Mouse (Mus musculus): ENCODE results near the gene Ubl3. TPM values are rescaled to one million over a fixed set of nuclear protein-coding genes. Genes with fewer than 3 reads are reported as not detected.

Gene Ubl3
- total RNA-seq, 1 experiment, result 75.0 TPM

GRCm38 (mm10) chr5:148556509-148556908, 3.9 kb upstream of the Ubl3 start:
- no peaks in the 10 kb centered on the region for H3K36me3 ChIP-seq (ENCODE audit: control insufficient read depth, insufficient read depth, low read length, poor library complexity, severe bottlenecking)
- in situ Hi-C loops (cut with MboI; ENCODE audit: low sequenced_read_pairs in 2 of 2, unreplicated experiment in 2 of 2), result no loop called here
- no peak overlapping the region for H3K4me3 ChIP-seq (ENCODE audit: insufficient read depth in 1 of 2, low read depth in 1 of 2, low read length in 2 of 2, poor library complexity in 1 of 2, severe bottlenecking in 1 of 2)
- DNase-seq (ENCODE audit: low read depth, low spot score), result no peak
- H3K27ac ChIP-seq (ENCODE audit: insufficient read depth, low read depth, low read length, poor library complexity, severe bottlenecking), result no peak overlapping the region
- H3K4me1 ChIP-seq (ENCODE audit: control insufficient read depth in 2 of 2, insufficient read depth in 2 of 2, low read length in 2 of 2, poor library complexity in 1 of 2), result peaks cover 5 to 10% of the 10 kb centered on the region in 2 experiments
- no peaks in the 10 kb centered on the region for H3K9me3 ChIP-seq (ENCODE audit: control insufficient read depth, insufficient read depth, low read depth, low read length)
- no peak for TF ChIP-seq CHD2 (IDR thresholded peaks at IDR 0.05; ENCODE audit: low read depth, low read length)
- no peak for TF ChIP-seq ZC3H11A (IDR thresholded peaks at IDR 0.05; ENCODE audit: borderline replicate concordance, low read depth, low read length)
- no peak for TF ChIP-seq HCFC1 (IDR thresholded peaks at IDR 0.05; ENCODE audit: borderline replicate concordance, insufficient read depth, low read length)
- TF ChIP-seq MAFK (IDR thresholded peaks at IDR 0.05; ENCODE audit: insufficient read depth, low read depth, low read length), result no peak
- no peak for TF ChIP-seq ZNF384 (IDR thresholded peaks at IDR 0.05; ENCODE audit: low read depth, low read length)
- no peak overlapping the region for H3K9ac ChIP-seq (ENCODE audit: insufficient read depth, low read depth, low read length, poor library complexity, severe bottlenecking)

DNA sequence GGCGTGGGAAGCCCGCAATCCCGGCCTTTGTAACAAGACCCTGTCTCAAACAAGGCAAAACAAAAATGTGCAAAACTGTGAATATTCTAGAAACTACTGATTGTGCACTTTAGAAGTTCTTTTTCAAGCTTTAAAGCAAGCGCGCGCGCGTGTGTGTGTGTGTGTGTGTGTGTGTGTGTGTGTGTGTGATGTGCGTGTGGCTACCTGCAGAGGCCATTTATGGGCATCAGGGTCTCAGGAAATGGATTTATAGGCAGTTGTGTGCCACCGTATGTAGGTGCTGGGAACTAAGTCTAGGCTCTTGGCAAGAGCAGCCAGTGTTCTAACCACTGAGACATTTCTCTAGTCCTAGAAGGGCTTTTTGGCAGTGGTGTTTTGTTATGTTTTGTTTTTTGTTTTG, 2.6 kb upstream of the Ubl3 start:
- H3K36me3 ChIP-seq (ENCODE audit: control insufficient read depth, insufficient read depth, low read length, poor library complexity, severe bottlenecking), result no peaks in the 10 kb centered on the region
- peak overlapping the region; percentile 53; the same call in 1 of the 2 replicates for H3K27ac ChIP-seq (ENCODE audit: insufficient read depth, low read depth, low read length, poor library complexity, severe bottlenecking)
- in situ Hi-C loops (cut with MboI; ENCODE audit: low sequenced_read_pairs in 2 of 2, unreplicated experiment in 2 of 2), result no loop called here
- H3K4me1 ChIP-seq (ENCODE audit: control insufficient read depth in 2 of 2, insufficient read depth in 2 of 2, low read length in 2 of 2, poor library complexity in 1 of 2), result peaks cover 5 to 10% of the 10 kb centered on the region in 2 experiments
- H3K9me3 ChIP-seq (ENCODE audit: control insufficient read depth, insufficient read depth, low read depth, low read length), result no peaks in the 10 kb centered on the region
- no peak overlapping the region for H3K9ac ChIP-seq (ENCODE audit: insufficient read depth, low read depth, low read length, poor library complexity, severe bottlenecking)
- TF ChIP-seq ZC3H11A (IDR thresholded peaks at IDR 0.05; ENCODE audit: borderline replicate concordance, low read depth, low read length) (no peak), ZNF384 (IDR thresholded peaks at IDR 0.05; ENCODE audit: low read depth, low read length) (no peak), HCFC1 (IDR thresholded peaks at IDR 0.05; ENCODE audit: borderline replicate concordance, insufficient read depth, low read length) (no peak), MAFK (IDR thresholded peaks at IDR 0.05; ENCODE audit: insufficient read depth, low read depth, low read length) (no peak), CHD2 (IDR thresholded peaks at IDR 0.05; ENCODE audit: low read depth, low read length) (no peak)
- no peak for DNase-seq (ENCODE audit: low read depth, low spot score)
- H3K4me3 ChIP-seq (ENCODE audit: insufficient read depth in 1 of 2, low read depth in 1 of 2, low read length in 2 of 2, poor library complexity in 1 of 2, severe bottlenecking in 1 of 2), result peak overlapping the region in 1 of 2 experiments; percentile 55; a peak in 3 of 4 replicates

GRCm38 (mm10) chr5:148554701-148555100, 2.1 kb upstream of the Ubl3 start:
- DNase-seq (ENCODE audit: low read depth, low spot score), result no peak
- no peaks in the 10 kb centered on the region for H3K36me3 ChIP-seq (ENCODE audit: control insufficient read depth, insufficient read depth, low read length, poor library complexity, severe bottlenecking)
- no peak for TF ChIP-seq CHD2 (IDR thresholded peaks at IDR 0.05; ENCODE audit: low read depth, low read length)
- TF ChIP-seq HCFC1 (IDR thresholded peaks at IDR 0.05; ENCODE audit: borderline replicate concordance, insufficient read depth, low read length), result no peak
- no peak for TF ChIP-seq ZC3H11A (IDR thresholded peaks at IDR 0.05; ENCODE audit: borderline replicate concordance, low read depth, low read length)
- TF ChIP-seq MAFK (IDR thresholded peaks at IDR 0.05; ENCODE audit: insufficient read depth, low read depth, low read length), result peak; percentile 81
- no peak for TF ChIP-seq ZNF384 (IDR thresholded peaks at IDR 0.05; ENCODE audit: low read depth, low read length)
- no peaks in the 10 kb centered on the region for H3K9me3 ChIP-seq (ENCODE audit: control insufficient read depth, insufficient read depth, low read depth, low read length)
- in situ Hi-C loops (cut with MboI; ENCODE audit: low sequenced_read_pairs in 2 of 2, unreplicated experiment in 2 of 2), result no loop called here
- H3K4me1 ChIP-seq (ENCODE audit: control insufficient read depth in 2 of 2, insufficient read depth in 2 of 2, low read length in 2 of 2, poor library complexity in 1 of 2), result peaks cover 5 to 10% of the 10 kb centered on the region in 2 experiments
- H3K4me3 ChIP-seq (ENCODE audit: insufficient read depth in 1 of 2, low read depth in 1 of 2, low read length in 2 of 2, poor library complexity in 1 of 2, severe bottlenecking in 1 of 2), result peak overlapping the region; percentile 34 to 55
- H3K27ac ChIP-seq (ENCODE audit: insufficient read depth, low read depth, low read length, poor library complexity, severe bottlenecking), result peak overlapping the region; percentile 53
- peak overlapping the region; percentile 53 for H3K9ac ChIP-seq (ENCODE audit: insufficient read depth, low read depth, low read length, poor library complexity, severe bottlenecking)

DNA sequence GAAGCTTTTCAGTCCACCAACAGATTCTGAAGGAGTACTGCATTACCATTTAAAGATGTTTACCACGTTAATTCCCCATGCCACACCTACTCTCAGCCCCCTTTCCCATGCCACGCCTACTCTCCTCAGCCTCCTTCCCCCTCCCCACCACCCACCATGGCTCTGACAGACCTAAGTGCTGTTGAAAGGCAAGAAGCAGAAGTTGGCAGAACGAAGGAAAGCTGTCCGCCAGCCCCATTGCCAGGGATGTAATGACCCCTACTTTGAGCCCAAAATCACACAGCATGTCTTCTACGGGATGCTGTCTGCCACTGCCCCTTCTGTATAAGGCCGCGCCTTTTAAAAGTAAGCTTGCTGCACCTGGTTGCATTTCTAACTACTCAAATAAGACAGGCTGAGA, 1.7 kb upstream of the Ubl3 start:
- peak overlapping the region; percentile 34 to 55 for H3K4me3 ChIP-seq (ENCODE audit: insufficient read depth in 1 of 2, low read depth in 1 of 2, low read length in 2 of 2, poor library complexity in 1 of 2, severe bottlenecking in 1 of 2)

GRCm38 (mm10) chr5:148553723-148554122, 1.1 kb upstream of the Ubl3 start:
- Histone ChIP-seq H3K36me3 (ENCODE audit: control insufficient read depth, insufficient read depth, low read length, poor library complexity, severe bottlenecking) (no peaks in the 10 kb centered on the region), H3K9me3 (ENCODE audit: control insufficient read depth, insufficient read depth, low read depth, low read length) (no peaks in the 10 kb centered on the region), H3K4me3 (ENCODE audit: insufficient read depth in 1 of 2, low read depth in 1 of 2, low read length in 2 of 2, poor library complexity in 1 of 2, severe bottlenecking in 1 of 2) (no peak overlapping the region), H3K27ac (ENCODE audit: insufficient read depth, low read depth, low read length, poor library complexity, severe bottlenecking) (no peak overlapping the region), H3K4me1 (ENCODE audit: control insufficient read depth in 2 of 2, insufficient read depth in 2 of 2, low read length in 2 of 2, poor library complexity in 1 of 2) (peaks cover 8 to 10% of the 10 kb centered on the region in 2 experiments), H3K9ac (ENCODE audit: insufficient read depth, low read depth, low read length, poor library complexity, severe bottlenecking) (no peak overlapping the region)
- TF ChIP-seq HCFC1 (IDR thresholded peaks at IDR 0.05; ENCODE audit: borderline replicate concordance, insufficient read depth, low read length) (no peak), MAFK (IDR thresholded peaks at IDR 0.05; ENCODE audit: insufficient read depth, low read depth, low read length) (no peak), ZNF384 (IDR thresholded peaks at IDR 0.05; ENCODE audit: low read depth, low read length) (no peak), CHD2 (IDR thresholded peaks at IDR 0.05; ENCODE audit: low read depth, low read length) (no peak), ZC3H11A (IDR thresholded peaks at IDR 0.05; ENCODE audit: borderline replicate concordance, low read depth, low read length) (no peak)
- in situ Hi-C loops (cut with MboI; ENCODE audit: low sequenced_read_pairs in 2 of 2, unreplicated experiment in 2 of 2), result no loop called here
- DNase-seq (ENCODE audit: low read depth, low spot score), result no peak

More for the DNA sequence above, 1.7 kb upstream of the Ubl3 start:
- Histone ChIP-seq H3K9me3 (ENCODE audit: control insufficient read depth, insufficient read depth, low read depth, low read length) (no peaks in the 10 kb centered on the region), H3K27ac (ENCODE audit: insufficient read depth, low read depth, low read length, poor library complexity, severe bottlenecking) (peak overlapping the region; percentile 53; the same call in 1 of the 2 replicates), H3K36me3 (ENCODE audit: control insufficient read depth, insufficient read depth, low read length, poor library complexity, severe bottlenecking) (no peaks in the 10 kb centered on the region), H3K9ac (ENCODE audit: insufficient read depth, low read depth, low read length, poor library complexity, severe bottlenecking) (peak overlapping the region; percentile 53; the same call in 1 of the 2 replicates), H3K4me1 (ENCODE audit: control insufficient read depth in 2 of 2, insufficient read depth in 2 of 2, low read length in 2 of 2, poor library complexity in 1 of 2) (peaks cover 5 to 10% of the 10 kb centered on the region in 2 experiments)
- in situ Hi-C loops (cut with MboI; ENCODE audit: low sequenced_read_pairs in 2 of 2, unreplicated experiment in 2 of 2), result no loop called here
- DNase-seq (ENCODE audit: low read depth, low spot score), result no peak
- TF ChIP-seq HCFC1 (IDR thresholded peaks at IDR 0.05; ENCODE audit: borderline replicate concordance, insufficient read depth, low read length) (no peak), CHD2 (IDR thresholded peaks at IDR 0.05; ENCODE audit: low read depth, low read length) (no peak)

All from ES-E14 (cell line).